Mouse (Mus musculus): ENCODE data around the gene Sult1c2.
"Not testable (repeated sequence)": the region's sequence is repeated elsewhere in the genome, so short reads cannot be mapped to it uniquely, and the experiment has no call there.

Sult1c2 gene

DNA sequence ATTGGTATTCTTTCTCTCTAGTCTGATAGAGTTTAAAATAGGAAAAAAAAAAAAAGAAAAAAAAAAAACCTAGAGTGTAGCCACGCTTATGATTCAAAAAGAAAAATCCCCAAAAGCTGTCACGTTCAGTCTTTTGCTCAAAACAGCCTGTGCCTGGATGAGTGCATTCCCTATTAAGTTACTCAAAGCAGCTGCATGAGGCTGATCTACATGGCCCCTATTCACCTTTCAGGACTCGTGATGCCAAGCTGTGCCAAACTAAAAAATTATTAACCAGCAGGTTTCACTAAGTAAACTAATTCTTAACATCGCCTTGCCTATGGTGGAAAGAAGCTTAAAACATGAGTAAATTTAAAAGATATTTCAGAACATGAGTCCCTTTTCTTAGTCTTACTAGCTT lies at the start of gene Sult1c2:
Gene Sult1c2, minus strand, starts transcription at position 134 of the 400 bp plus-strand sequence.
- in situ Hi-C loops (cut with MboI, MseI) = no loop called here

GRCm38 (mm10) chr17:53879006-53879675 lies 33.0 kb upstream of the Sult1c2 start:
- in situ Hi-C loops (cut with MboI, MseI) = not testable (repeated sequence)

- in situ Hi-C loops (cut with MboI, MseI) = loop anchor here (5.0 kb wide), 1 partner anchor 87 kb away; no protein-coding TSS in a partner anchor
These were observed 28.3 kb upstream of the Sult1c2 start for GRCm38 (mm10) chr17:53874433-53874832.

DNA sequence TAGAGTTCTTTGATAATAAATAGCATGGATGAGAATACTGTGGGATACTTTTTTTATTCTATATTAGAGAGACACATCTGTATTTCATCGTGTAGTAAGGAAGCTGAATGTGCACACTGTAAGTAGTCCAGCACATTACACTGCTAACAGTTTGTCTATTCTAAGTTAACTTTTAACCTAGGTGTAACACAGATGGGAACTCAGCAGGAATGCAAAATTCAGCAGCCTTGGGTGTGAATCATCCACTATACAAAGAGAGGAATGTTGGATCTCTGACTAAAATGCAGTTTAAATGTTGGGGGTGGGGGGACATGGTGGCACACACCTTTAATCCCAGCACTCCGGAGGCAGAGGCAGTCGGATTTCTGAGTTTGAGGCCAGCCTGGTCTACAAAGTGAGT lies 26.1 kb upstream of the Sult1c2 start:
- in situ Hi-C loops (cut with MboI, MseI) = loop anchor here (5.0 kb wide), 1 partner anchor 85 kb away; no protein-coding TSS in a partner anchor

- in situ Hi-C loops (cut with MboI, MseI) = loop anchor here (5.0 kb wide), 1 partner anchor 83 kb away; no protein-coding TSS in a partner anchor
These were observed 23.8 kb upstream of the Sult1c2 start for GRCm38 (mm10) chr17:53869931-53870330.

- in situ Hi-C loops (cut with MboI, MseI) = no loop called here
These were observed 19.3 kb upstream of the Sult1c2 start for GRCm38 (mm10) chr17:53865260-53865955.

DNA sequence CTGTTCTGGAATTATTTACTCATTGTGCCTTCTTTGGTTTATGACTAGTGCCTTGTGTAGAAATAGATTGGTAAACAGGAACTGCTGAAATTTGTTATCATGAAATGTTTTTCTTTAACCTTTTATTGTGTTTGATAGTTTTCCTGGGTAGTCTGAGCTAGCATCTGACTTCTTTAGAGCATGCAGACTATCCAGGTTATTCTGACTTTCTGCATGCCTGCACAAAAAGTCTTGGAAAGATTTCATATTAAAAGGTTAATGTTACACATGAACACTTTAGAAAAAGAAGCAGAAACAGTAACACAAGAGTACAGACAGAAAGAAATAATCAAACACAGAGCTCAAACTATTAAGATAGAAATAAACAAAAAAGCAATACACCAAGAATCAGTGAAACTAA lies 14.4 kb upstream of the Sult1c2 start:
- in situ Hi-C loops (cut with MboI, MseI) = no loop called here

GRCm38 (mm10) chr17:53854992-53855391 lies 8.9 kb upstream of the Sult1c2 start:
- in situ Hi-C loops (cut with MboI, MseI) = no loop called here

GRCm38 (mm10) chr17:53845796-53846195 lies 343 bp downstream of the Sult1c2 start:
- in situ Hi-C loops (cut with MboI, MseI) = no loop called here

DNA sequence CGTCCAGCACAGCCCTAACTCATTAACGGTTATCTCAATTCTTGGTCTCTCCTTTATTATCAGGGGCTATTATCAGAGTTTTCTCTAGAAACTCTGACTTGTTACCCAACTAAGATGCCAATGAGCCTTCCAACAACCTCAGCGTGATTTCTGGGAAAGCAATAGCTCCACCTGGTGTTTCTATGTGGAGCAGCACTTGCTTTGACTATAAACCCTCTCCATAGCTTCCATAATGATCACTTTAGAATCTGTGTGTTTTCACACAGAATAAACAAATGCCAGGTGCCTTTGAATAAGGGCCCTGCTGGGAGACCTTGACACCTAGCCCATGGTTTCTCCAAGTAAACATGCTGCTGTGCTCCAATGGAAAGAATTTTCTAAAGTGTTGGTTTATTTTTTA lies 12.8 kb downstream of the Sult1c2 start:
- in situ Hi-C loops (cut with MboI, MseI) = loop anchor here (10.0 kb wide), 1 partner anchor 319 kb away; no protein-coding TSS in a partner anchor

GRCm38 (mm10) chr17:53803974-53804373 lies 42.2 kb downstream of the Sult1c2 start:
- in situ Hi-C loops (cut with MboI, MseI) = not testable (repeated sequence)

- in situ Hi-C loops (cut with MboI, MseI) = no loop called here
These were observed 62.8 kb downstream of the Sult1c2 start for GRCm38 (mm10) chr17:53783381-53783780.
